Mouse (Mus musculus) hindbrain, embryonic 16.5 days (tissue): ENCODE results near the gene Ttll5. TPM values are rescaled to one million over a fixed set of nuclear protein-coding genes. Genes with fewer than 3 reads are reported as not detected.

Experiments used
- ATAC-seq: fragments of 200-750 bp; cut with Nextera tagmentation; 2 replicates; pipeline ENCODE4 v1.8.0; 2017; ENCODE audit warnings: moderate TSS enrichment, moderate library complexity
- H3K27ac ChIP-seq: fragments of 300-500 bp; sonication (generic); 2 replicates; pipeline ENCODE4 v1.5.1; 2014; ENCODE audit warnings: low read depth, mild to moderate bottlenecking, control low read depth, low read length, moderate library complexity
- H3K27me3 ChIP-seq: fragments of 300-500 bp; sonication (generic); replicated peaks from 2 replicates; pipeline ENCODE4 v1.6.1; 2014; ENCODE audit warnings: low read length; ENCODE audit not compliant: control insufficient read depth, insufficient read depth
- H3K36me3 ChIP-seq: fragments of 300-500 bp; sonication (generic); 2 replicates; pipeline ENCODE4 v1.6.1; 2014; ENCODE audit warnings: mild to moderate bottlenecking, low read length, moderate library complexity, mixed read lengths; ENCODE audit not compliant: control insufficient read depth, insufficient read depth
- H3K4me1 ChIP-seq: fragments of 300-500 bp; sonication (generic); 2 replicates; pipeline ENCODE4 v1.6.1; 2014; ENCODE audit warnings: low read depth, low read length; ENCODE audit not compliant: control insufficient read depth, insufficient read depth
- H3K4me2 ChIP-seq: fragments of 300-500 bp; sonication (generic); 2 replicates; pipeline ENCODE4 v1.6.1; 2014; ENCODE audit warnings: mild to moderate bottlenecking, low read length, control low read depth, moderate library complexity
- H3K4me3 ChIP-seq: fragments of 300-500 bp; sonication (generic); 2 replicates; pipeline ENCODE4 v1.5.1; 2014; ENCODE audit warnings: mild to moderate bottlenecking, low read length, control low read depth, moderate library complexity
- H3K9ac ChIP-seq: fragments of 300-500 bp; sonication (generic); 2 replicates; pipeline ENCODE4 v1.6.1; 2014; ENCODE audit warnings: low read depth, mild to moderate bottlenecking, control low read depth, low read length, moderate library complexity
- H3K9me3 ChIP-seq: fragments of 300-500 bp; sonication (generic); 2 replicates; pipeline ENCODE4 v1.6.1; 2014; ENCODE audit warnings: mild to moderate bottlenecking, low read length, moderate library complexity; ENCODE audit not compliant: control insufficient read depth
- WGBS: fragments of 180-500 bp; shearing (Covaris S2); extraction: QIAGEN DNeasy Blood & Tissue Kit; methylation state at CpG from one replicate; pipeline ENCODE4 v1.1.7; 2014; 5-methylcytosine and 5-hydroxymethylcytosine counted together
- polyA plus RNA-seq: library from polyadenylated mRNA; unstranded; fragments of >200 nt; fragmentation: Nextera tagmentation; extraction: Ambion mirVana; gene quantifications from 2 replicates; pipeline ENCODE4 v1.2.1, GENCODE M21; 2015

Ttll5 gene
- polyA plus RNA-seq, result 11.0 and 12.6 TPM in 2 replicates

- H3K4me3 ChIP-seq, result peak within 1 kb of the TSS; percentile 85
- peak within 1 kb of the TSS; percentile 82 for H3K9ac ChIP-seq
- no peaks in the 10 kb centered on the region for H3K27me3 ChIP-seq
- peak; percentile 98 for ATAC-seq
- H3K4me2 ChIP-seq, result peak within 1 kb of the TSS; percentile 88
- H3K36me3 ChIP-seq, result peaks cover 4% of the 10 kb centered on the region
- H3K27ac ChIP-seq, result peak within 1 kb of the TSS; percentile 97
- WGBS, result 0% methylated on average over 65 of the region's 67 CpGs
- peaks cover 21% of the 10 kb centered on the region for H3K4me1 ChIP-seq
- no peaks in the 10 kb centered on the region for H3K9me3 ChIP-seq
These were observed at the start of gene Ttll5, which contains the start of gene Erg28 for GRCm38 (mm10) chr12:85824438-85825264. TSS of gene Ttll5 (plus strand) at chr12:85824659. TSS of gene Erg28 (minus strand) at chr12:85824550.

DNA sequence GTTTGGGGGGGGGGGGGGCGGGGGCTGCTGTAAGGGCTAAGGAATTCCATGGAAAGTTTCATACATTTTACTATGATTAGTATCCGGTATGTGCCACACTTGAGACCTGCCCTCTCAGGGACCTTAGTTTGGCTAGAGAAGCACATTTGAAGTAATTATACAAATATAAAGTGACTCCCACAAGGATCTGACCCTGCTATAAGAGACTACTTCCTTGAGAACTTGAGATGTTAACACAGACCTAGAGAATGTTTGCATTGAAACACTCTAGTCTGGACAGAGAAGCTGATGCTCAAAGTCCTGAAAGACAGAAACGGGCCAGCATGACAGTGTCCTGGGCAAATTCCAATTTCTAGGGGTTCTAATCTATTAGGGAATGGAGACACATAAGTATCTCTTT lies 45.5 kb upstream of the Ttll5 start:
- Histone ChIP-seq H3K27me3 (no peaks in the 10 kb centered on the region), H3K4me1 (no peaks in the 10 kb centered on the region), H3K36me3 (no peaks in the 10 kb centered on the region), H3K4me3 (no peak overlapping the region), H3K27ac (no peak overlapping the region), H3K9me3 (no peaks in the 10 kb centered on the region), H3K9ac (no peak overlapping the region), H3K4me2 (no peak overlapping the region)
- ATAC-seq, result no peak
- 83% methylated on average over 3 of the region's 3 CpGs for WGBS

- no peaks in the 10 kb centered on the region for H3K27me3 ChIP-seq
- no peaks in the 10 kb centered on the region for H3K4me1 ChIP-seq
- H3K9me3 ChIP-seq, result no peaks in the 10 kb centered on the region
- H3K27ac ChIP-seq, result no peak overlapping the region
- H3K9ac ChIP-seq, result no peak overlapping the region
- no peak for ATAC-seq
- H3K4me2 ChIP-seq, result no peak overlapping the region
- WGBS, result 93% methylated on average over 5 of the region's 5 CpGs
- no peaks in the 10 kb centered on the region for H3K36me3 ChIP-seq
- H3K4me3 ChIP-seq, result no peak overlapping the region
These were observed 44.8 kb upstream of the Ttll5 start for GRCm38 (mm10) chr12:85779707-85780106.

- no peaks in the 10 kb centered on the region for H3K9me3 ChIP-seq
- no peak overlapping the region for H3K9ac ChIP-seq
- H3K4me2 ChIP-seq, result no peak overlapping the region
- H3K36me3 ChIP-seq, result no peaks in the 10 kb centered on the region
- ATAC-seq, result no peak
- no peak overlapping the region for H3K27ac ChIP-seq
- H3K27me3 ChIP-seq, result no peaks in the 10 kb centered on the region
- no peak overlapping the region for H3K4me3 ChIP-seq
- no peaks in the 10 kb centered on the region for H3K4me1 ChIP-seq
- WGBS, result 88% methylated on average over 3 of the region's 3 CpGs
These were observed 42.9 kb upstream of the Ttll5 start for GRCm38 (mm10) chr12:85781606-85782005.

- no peak overlapping the region for H3K27ac ChIP-seq
- H3K4me2 ChIP-seq, result no peak overlapping the region
- H3K4me1 ChIP-seq, result no peaks in the 10 kb centered on the region
- WGBS, result 70% methylated on average over 19 of the region's 19 CpGs
- H3K9ac ChIP-seq, result no peak overlapping the region
- no peaks in the 10 kb centered on the region for H3K36me3 ChIP-seq
- H3K9me3 ChIP-seq, result no peaks in the 10 kb centered on the region
- no peak for ATAC-seq
- H3K4me3 ChIP-seq, result no peak overlapping the region
- no peaks in the 10 kb centered on the region for H3K27me3 ChIP-seq
These were observed 39.3 kb upstream of the Ttll5 start for GRCm38 (mm10) chr12:85784916-85785815.

DNA sequence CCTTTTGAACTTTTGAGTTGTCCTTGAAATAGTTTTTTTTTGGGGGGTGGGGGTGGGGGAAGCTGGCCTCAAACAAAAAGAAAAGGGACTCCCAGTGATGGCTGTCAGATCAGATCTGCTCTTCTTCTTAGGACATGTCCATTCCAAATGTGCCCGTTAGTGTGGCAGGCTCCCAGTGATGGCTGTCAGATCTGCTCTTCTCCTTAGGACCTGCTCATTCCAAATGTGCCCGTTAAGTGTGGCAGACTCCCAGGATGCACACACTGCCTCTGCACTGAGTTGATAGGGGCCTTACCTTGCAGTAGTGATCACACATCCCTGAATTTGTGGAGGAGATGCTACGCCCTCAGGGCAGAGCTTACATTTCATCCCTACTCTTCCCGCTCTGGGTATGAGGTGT lies 32.3 kb upstream of the Ttll5 start:
- no peaks in the 10 kb centered on the region for H3K27me3 ChIP-seq
- H3K9me3 ChIP-seq, result no peaks in the 10 kb centered on the region
- H3K4me3 ChIP-seq, result no peak overlapping the region
- no peaks in the 10 kb centered on the region for H3K4me1 ChIP-seq
- no peak overlapping the region for H3K4me2 ChIP-seq
- ATAC-seq, result no peak
- H3K36me3 ChIP-seq, result no peaks in the 10 kb centered on the region
- WGBS, result 82% methylated on average over 4 of the region's 4 CpGs
- H3K27ac ChIP-seq, result no peak overlapping the region
- no peak overlapping the region for H3K9ac ChIP-seq

DNA sequence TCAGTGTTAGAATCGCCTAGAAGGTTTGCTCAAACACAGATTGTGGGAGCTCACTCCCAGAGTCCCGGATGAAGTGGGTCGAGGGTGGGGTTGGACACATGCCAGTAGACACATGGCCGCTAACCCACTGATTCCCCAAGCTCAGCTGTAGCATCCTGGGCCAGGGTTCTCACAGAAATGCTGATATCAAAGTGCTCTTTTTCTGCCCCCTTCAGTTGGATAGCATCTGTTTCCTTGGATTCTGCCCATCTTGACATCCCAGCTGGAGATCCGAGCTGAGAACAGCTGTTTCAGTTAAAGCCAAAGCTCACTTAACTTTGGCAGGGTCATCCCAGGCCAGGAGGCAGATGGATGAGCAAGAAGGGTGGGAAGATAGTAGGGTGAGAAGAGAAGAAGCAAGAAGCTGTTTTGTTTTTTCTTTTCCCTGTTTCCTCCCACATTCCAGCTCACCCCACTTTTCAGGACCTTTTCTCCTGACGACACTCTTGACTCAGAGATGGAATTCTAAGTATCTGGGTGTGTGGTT lies 31.6 kb upstream of the Ttll5 start:
- Histone ChIP-seq H3K4me3 (no peak overlapping the region), H3K27me3 (no peaks in the 10 kb centered on the region), H3K9me3 (no peaks in the 10 kb centered on the region), H3K9ac (no peak overlapping the region), H3K4me1 (no peaks in the 10 kb centered on the region), H3K4me2 (no peak overlapping the region), H3K36me3 (no peaks in the 10 kb centered on the region), H3K27ac (no peak overlapping the region)
- peak; percentile 45; the same call in 1 of the 2 replicates for ATAC-seq
- 61% methylated on average over 6 of the region's 6 CpGs for WGBS

DNA sequence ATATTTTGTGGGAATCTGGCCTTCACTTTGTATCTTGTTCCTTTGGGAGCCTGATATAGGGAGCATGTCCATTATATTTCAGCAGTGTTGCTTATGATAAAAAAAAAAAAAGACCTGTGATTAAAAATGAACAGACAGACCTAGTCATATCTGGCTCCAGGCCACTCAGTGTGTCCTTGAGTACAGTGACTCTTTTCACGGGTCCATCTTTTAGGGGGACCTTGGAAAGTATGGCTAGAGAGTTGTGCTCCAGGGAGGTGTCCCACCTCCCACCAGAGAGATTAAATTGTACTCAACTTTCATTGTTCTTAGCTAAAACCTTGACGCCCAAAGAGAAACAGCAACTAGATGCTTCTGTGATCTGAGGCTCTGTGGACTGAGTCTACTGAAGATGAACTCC lies 30.4 kb upstream of the Ttll5 start:
- Histone ChIP-seq H3K4me1 (no peaks in the 10 kb centered on the region), H3K27me3 (no peaks in the 10 kb centered on the region), H3K36me3 (no peaks in the 10 kb centered on the region), H3K4me2 (no peak overlapping the region), H3K9me3 (no peaks in the 10 kb centered on the region), H3K27ac (no peak overlapping the region), H3K4me3 (no peak overlapping the region), H3K9ac (no peak overlapping the region)
- ATAC-seq, result no peak
- 83% methylated on average over 2 of the region's 2 CpGs for WGBS

- no peaks in the 10 kb centered on the region for H3K4me1 ChIP-seq
- H3K9me3 ChIP-seq, result no peaks in the 10 kb centered on the region
- H3K36me3 ChIP-seq, result no peaks in the 10 kb centered on the region
- H3K27ac ChIP-seq, result no peak overlapping the region
- H3K9ac ChIP-seq, result no peak overlapping the region
- H3K4me2 ChIP-seq, result no peak overlapping the region
- H3K27me3 ChIP-seq, result no peaks in the 10 kb centered on the region
- 71% methylated on average over 1 of the region's 1 CpGs for WGBS
- H3K4me3 ChIP-seq, result no peak overlapping the region
- ATAC-seq, result no peak
These were observed 28.9 kb upstream of the Ttll5 start for GRCm38 (mm10) chr12:85795551-85795950.
